Mouse (Mus musculus): Measurements from ENCODE around the gene Bax. TPM values are rescaled to one million over a fixed set of nuclear protein-coding genes. Genes with fewer than 3 reads are reported as not detected.
A peak's percentile ranks its signal among the peaks of the same experiment; 100 is the strongest.

Gene Bax
- polyA plus RNA-seq, 1 experiment from 2014 or later, result 91.3 TPM

DNA sequence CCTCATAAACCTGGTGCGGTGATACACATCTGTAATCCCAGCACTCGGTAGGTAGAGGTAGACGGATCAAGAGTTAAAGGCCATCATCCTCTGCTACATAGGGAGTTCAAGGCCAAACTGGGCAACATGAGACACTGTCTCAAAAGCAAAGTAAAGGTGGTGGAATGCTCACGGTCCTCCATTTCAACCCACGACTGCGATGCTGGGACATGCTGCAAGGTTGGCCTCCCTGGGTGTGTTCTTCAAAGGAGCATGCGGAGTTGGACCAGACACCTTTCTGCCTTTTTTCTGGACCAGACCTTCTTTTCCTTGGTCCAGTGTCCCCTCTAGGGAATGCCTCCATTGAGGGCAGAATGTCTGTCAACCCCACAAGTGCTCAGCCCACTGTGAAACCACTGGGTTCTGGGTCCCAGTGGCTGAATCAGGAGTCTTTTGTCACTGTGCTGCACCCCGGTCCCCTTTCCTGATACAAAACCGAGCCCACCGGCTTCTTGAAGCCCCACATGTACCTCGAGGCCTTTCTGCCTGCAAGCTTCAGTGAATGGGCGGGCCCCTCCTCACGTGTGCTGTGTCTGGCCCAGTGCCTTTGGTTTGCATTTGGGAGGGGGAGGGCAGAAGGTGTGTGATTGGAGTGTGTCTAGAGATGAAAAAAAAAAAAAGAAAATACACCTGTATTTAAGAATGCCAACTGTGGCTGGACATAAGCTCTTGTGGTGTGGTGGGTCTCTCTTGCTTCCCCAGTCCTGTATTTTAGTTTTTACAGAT, 10.6 kb downstream of the Bax start:
- Histone ChIP-seq H3K4me2 (no peak overlapping the region), H3K36me3 (ENCODE audit: control insufficient read depth, insufficient read depth, low read length) (peaks cover 18% of the 10 kb centered on the region), H3K27me3 (ENCODE audit: control insufficient read depth, insufficient read depth, low read length) (no peaks in the 10 kb centered on the region), H3K4me1 (ENCODE audit: control insufficient read depth, insufficient read depth, low read length) (peaks cover 26% of the 10 kb centered on the region), H3K9ac (ENCODE audit: low read depth, low read length) (no peak overlapping the region), H3K27ac (ENCODE audit: low read depth, low read length) (peak overlapping the region; percentile 57; the same call in 1 of the 2 replicates), H3K4me3 (ENCODE audit: low read depth, low read length) (0 out of 2 replicates have a peak overlapping the region, but pooled peaks have one; percentile 8), H3K9me3 (replicated peaks; ENCODE audit: control insufficient read depth, low read length) (no peaks in the 10 kb centered on the region)
- ATAC-seq (replicated peaks; ENCODE audit: insufficient number of reproducible peaks, low FRiP score, low TSS enrichment), result no peak
- WGBS (ENCODE audit: insufficient replicate concordance), result 77% methylated on average over 13 of the region's 13 CpGs

GRCm38 (mm10) chr7:45454971-45455370, 11.7 kb downstream of the Bax start:
- H3K9ac ChIP-seq (ENCODE audit: low read depth, low read length), result no peak overlapping the region
- H3K4me1 ChIP-seq (ENCODE audit: control insufficient read depth, insufficient read depth, low read length), result peaks cover 16% of the 10 kb centered on the region
- H3K27ac ChIP-seq (ENCODE audit: low read depth, low read length), result no peak overlapping the region
- peaks cover 18% of the 10 kb centered on the region for H3K36me3 ChIP-seq (ENCODE audit: control insufficient read depth, insufficient read depth, low read length)
- no peak overlapping the region for H3K4me2 ChIP-seq
- H3K9me3 ChIP-seq (replicated peaks; ENCODE audit: control insufficient read depth, low read length), result no peaks in the 10 kb centered on the region
- 87% methylated on average over 15 of the region's 15 CpGs for WGBS (ENCODE audit: insufficient replicate concordance)
- no peaks in the 10 kb centered on the region for H3K27me3 ChIP-seq (ENCODE audit: control insufficient read depth, insufficient read depth, low read length)
- H3K4me3 ChIP-seq (ENCODE audit: low read depth, low read length), result no peak overlapping the region
- no peak for ATAC-seq (replicated peaks; ENCODE audit: insufficient number of reproducible peaks, low FRiP score, low TSS enrichment)

GRCm38 (mm10) chr7:45451344-45451982, 15.2 kb downstream of the Bax start:
- H3K36me3 ChIP-seq (ENCODE audit: control insufficient read depth, insufficient read depth, low read length), result peaks cover 10% of the 10 kb centered on the region
- H3K27me3 ChIP-seq (ENCODE audit: control insufficient read depth, insufficient read depth, low read length), result no peaks in the 10 kb centered on the region
- no peak overlapping the region for H3K27ac ChIP-seq (ENCODE audit: low read depth, low read length)
- H3K4me2 ChIP-seq, result no peak overlapping the region
- 0 out of 2 replicates have a peak, but pooled peaks have one; percentile 22 for ATAC-seq (replicated peaks; ENCODE audit: insufficient number of reproducible peaks, low FRiP score, low TSS enrichment)
- H3K4me1 ChIP-seq (ENCODE audit: control insufficient read depth, insufficient read depth, low read length), result peaks cover 5% of the 10 kb centered on the region; the same call in 1 of the 2 replicates
- no peak overlapping the region for H3K4me3 ChIP-seq (ENCODE audit: low read depth, low read length)
- H3K9me3 ChIP-seq (replicated peaks; ENCODE audit: control insufficient read depth, low read length), result no peaks in the 10 kb centered on the region
- no peak overlapping the region for H3K9ac ChIP-seq (ENCODE audit: low read depth, low read length)
- 48% methylated on average over 23 of the region's 23 CpGs for WGBS (ENCODE audit: insufficient replicate concordance)

GRCm38 (mm10) chr7:45449974-45450373, 16.7 kb downstream of the Bax start:
- Histone ChIP-seq H3K36me3 (ENCODE audit: control insufficient read depth, insufficient read depth, low read length) (peaks cover 10% of the 10 kb centered on the region), H3K4me3 (ENCODE audit: low read depth, low read length) (no peak overlapping the region), H3K27me3 (ENCODE audit: control insufficient read depth, insufficient read depth, low read length) (no peaks in the 10 kb centered on the region), H3K4me1 (ENCODE audit: control insufficient read depth, insufficient read depth, low read length) (peaks cover 5% of the 10 kb centered on the region; the same call in 1 of the 2 replicates), H3K4me2 (no peak overlapping the region), H3K9me3 (replicated peaks; ENCODE audit: control insufficient read depth, low read length) (no peaks in the 10 kb centered on the region), H3K9ac (ENCODE audit: low read depth, low read length) (no peak overlapping the region), H3K27ac (ENCODE audit: low read depth, low read length) (no peak overlapping the region)
- WGBS (ENCODE audit: insufficient replicate concordance), result 89% methylated on average over 1 of the region's 1 CpGs
- no peak for ATAC-seq (replicated peaks; ENCODE audit: insufficient number of reproducible peaks, low FRiP score, low TSS enrichment)

DNA sequence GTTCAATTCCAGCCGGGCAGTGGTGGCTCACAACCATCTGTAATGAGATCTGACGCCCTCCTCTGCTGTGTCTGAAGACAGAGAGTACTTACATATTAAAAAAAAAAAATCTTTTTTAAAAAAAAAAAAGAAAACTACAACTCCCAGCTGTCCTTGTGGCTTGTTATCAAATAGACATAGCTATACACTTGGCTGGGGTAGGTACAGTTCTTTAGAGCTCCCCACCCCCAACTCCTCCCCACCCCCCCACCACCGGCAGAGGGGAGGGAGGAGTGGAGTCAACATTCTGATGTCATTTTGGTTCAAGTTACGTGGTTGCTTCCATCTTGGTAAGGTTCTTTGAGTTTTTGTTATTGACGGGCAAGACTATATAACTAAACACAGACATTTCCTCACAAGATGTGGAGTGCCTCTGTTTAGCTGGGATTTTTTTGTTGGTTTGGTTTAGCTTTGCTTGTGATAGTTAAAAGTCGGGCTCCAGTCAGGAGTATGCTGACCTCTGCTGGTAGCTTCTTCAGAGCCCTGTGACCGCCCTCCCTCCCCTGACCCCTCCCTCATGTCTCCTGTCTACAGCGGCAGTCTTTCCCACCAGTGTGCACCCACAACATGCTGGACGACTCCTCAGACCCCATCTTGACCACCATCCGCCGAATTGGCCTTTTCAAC, 19.2 kb downstream of the Bax start:
- Histone ChIP-seq H3K9ac (ENCODE audit: low read depth, low read length) (0 out of 2 replicates have a peak overlapping the region, but pooled peaks have one; percentile 39), H3K4me3 (ENCODE audit: low read depth, low read length) (peak overlapping the region; percentile 14; the same call in 1 of the 2 replicates), H3K36me3 (ENCODE audit: control insufficient read depth, insufficient read depth, low read length) (peaks cover 20% of the 10 kb centered on the region), H3K4me1 (ENCODE audit: control insufficient read depth, insufficient read depth, low read length) (peaks cover 5% of the 10 kb centered on the region; the same call in 1 of the 2 replicates), H3K9me3 (replicated peaks; ENCODE audit: control insufficient read depth, low read length) (no peaks in the 10 kb centered on the region), H3K27me3 (ENCODE audit: control insufficient read depth, insufficient read depth, low read length) (no peaks in the 10 kb centered on the region), H3K4me2 (peak overlapping the region; percentile 35), H3K27ac (ENCODE audit: low read depth, low read length) (no peak overlapping the region)
- 20% methylated on average over 11 of the region's 11 CpGs for WGBS (ENCODE audit: insufficient replicate concordance)
- no peak for ATAC-seq (replicated peaks; ENCODE audit: insufficient number of reproducible peaks, low FRiP score, low TSS enrichment)

GRCm38 (mm10) chr7:45446589-45446988, 20.1 kb downstream of the Bax start:
- ATAC-seq (replicated peaks; ENCODE audit: insufficient number of reproducible peaks, low FRiP score, low TSS enrichment), result no peak
- no peaks in the 10 kb centered on the region for H3K9me3 ChIP-seq (replicated peaks; ENCODE audit: control insufficient read depth, low read length)
- H3K27ac ChIP-seq (ENCODE audit: low read depth, low read length), result no peak overlapping the region
- no peaks in the 10 kb centered on the region for H3K27me3 ChIP-seq (ENCODE audit: control insufficient read depth, insufficient read depth, low read length)
- H3K4me2 ChIP-seq, result no peak overlapping the region
- peaks cover 22% of the 10 kb centered on the region for H3K36me3 ChIP-seq (ENCODE audit: control insufficient read depth, insufficient read depth, low read length)
- no peak overlapping the region for H3K9ac ChIP-seq (ENCODE audit: low read depth, low read length)
- no peak overlapping the region for H3K4me3 ChIP-seq (ENCODE audit: low read depth, low read length)
- H3K4me1 ChIP-seq (ENCODE audit: control insufficient read depth, insufficient read depth, low read length), result peaks cover 5% of the 10 kb centered on the region; the same call in 1 of the 2 replicates

GRCm38 (mm10) chr7:45443526-45444420, 22.9 kb downstream of the Bax start:
- no peak for ATAC-seq (replicated peaks; ENCODE audit: insufficient number of reproducible peaks, low FRiP score, low TSS enrichment)
- H3K4me2 ChIP-seq, result no peak overlapping the region
- H3K27ac ChIP-seq (ENCODE audit: low read depth, low read length), result no peak overlapping the region
- peaks cover 28% of the 10 kb centered on the region for H3K36me3 ChIP-seq (ENCODE audit: control insufficient read depth, insufficient read depth, low read length)
- peaks cover 5% of the 10 kb centered on the region; the same call in 1 of the 2 replicates for H3K4me1 ChIP-seq (ENCODE audit: control insufficient read depth, insufficient read depth, low read length)
- H3K9ac ChIP-seq (ENCODE audit: low read depth, low read length), result no peak overlapping the region
- no peak overlapping the region for H3K4me3 ChIP-seq (ENCODE audit: low read depth, low read length)
- H3K9me3 ChIP-seq (replicated peaks; ENCODE audit: control insufficient read depth, low read length), result no peaks in the 10 kb centered on the region
- no peaks in the 10 kb centered on the region for H3K27me3 ChIP-seq (ENCODE audit: control insufficient read depth, insufficient read depth, low read length)
- 71% methylated on average over 22 of the region's 22 CpGs for WGBS (ENCODE audit: insufficient replicate concordance)

Data from heart, embryonic 11.5 days (tissue).